Mouse (Mus musculus) gastrocnemius, postnatal 36 days (tissue): ENCODE measurements around the gene 4933402N03Rik. TPM values are rescaled to one million over a fixed set of nuclear protein-coding genes. Genes with fewer than 3 reads are reported as not detected.

ENCODE experiments used
- DNase-seq, 2 experiments: peaks; one replicate each; pipeline ENCODE4 v3.0.0; 2022
- intact Hi-C: fragments of 180-260 bp; cut with DNase I; formaldehyde crosslinking; loops from one replicate; pipeline ENCODE4 v1.15.1; 2025
- long read RNA-seq, 2 experiments: library from polyadenylated mRNA; stranded (forward); transcript quantifications; one replicate each; pipeline ENCODE4 v2.0.0; 2021
- total RNA-seq, 2 experiments: library from RNA; stranded (reverse); gene quantifications; 2 replicates each; pipeline ENCODE4 v1.2.3; 2021

4933402N03Rik gene
- total RNA-seq: not detected
- long read RNA-seq, experiment 1: 0 reads
- long read RNA-seq, experiment 2: 0 reads

- intact Hi-C loops: no loop called here
- DNase-seq: no peak
Observed at GRCm38 (mm10) chr7:131146214-131146613, at the start of gene 4933402N03Rik. Gene 4933402N03Rik (minus strand): TSS chr7:131146314.

- intact Hi-C loops: no loop called here
Observed at GRCm38 (mm10) chr7:131187996-131188395, 41.9 kb upstream of the 4933402N03Rik start.

GRCm38 (mm10) chr7:131187047-131187446 lies 40.9 kb upstream of the 4933402N03Rik start:
- intact Hi-C loops: no loop called here
- DNase-seq: no peak

More at GRCm38 (mm10) chr7:131187996-131188395, 41.9 kb upstream of the 4933402N03Rik start:
- DNase-seq: no peak

- intact Hi-C loops: no loop called here
- DNase-seq: no peak
Observed at GRCm38 (mm10) chr7:131184339-131184738, 38.2 kb upstream of the 4933402N03Rik start.

GRCm38 (mm10) chr7:131182685-131183084 lies 36.6 kb upstream of the 4933402N03Rik start:
- intact Hi-C loops: no loop called here
- DNase-seq: no peak

- intact Hi-C loops: no loop called here
- DNase-seq: no peak
Observed at GRCm38 (mm10) chr7:131174121-131174520, 28.0 kb upstream of the 4933402N03Rik start, which contains the start of gene 5430419D17Rik. Gene 5430419D17Rik (plus strand): TSS chr7:131174402.

GRCm38 (mm10) chr7:131169099-131169498 lies 23.0 kb upstream of the 4933402N03Rik start:
- DNase-seq: no peak
- intact Hi-C loops: no loop called here

GRCm38 (mm10) chr7:131167771-131168170 lies 21.7 kb upstream of the 4933402N03Rik start:
- intact Hi-C loops: no loop called here
- no peak for DNase-seq

- no peak for DNase-seq
- intact Hi-C loops: no loop called here
Observed at GRCm38 (mm10) chr7:131162251-131162650, 16.1 kb upstream of the 4933402N03Rik start.

GRCm38 (mm10) chr7:131153044-131153443 lies 6.9 kb upstream of the 4933402N03Rik start:
- DNase-seq: no peak
- intact Hi-C loops: no loop called here

GRCm38 (mm10) chr7:131150179-131150578 lies 4.1 kb upstream of the 4933402N03Rik start:
- intact Hi-C loops: no loop called here
- DNase-seq: no peak

GRCm38 (mm10) chr7:131133181-131133580 lies 12.9 kb downstream of the 4933402N03Rik start:
- no peak for DNase-seq
- intact Hi-C loops: no loop called here

- no peak for DNase-seq
- intact Hi-C loops: no loop called here
Observed at GRCm38 (mm10) chr7:131130021-131130420, 16.1 kb downstream of the 4933402N03Rik start.

GRCm38 (mm10) chr7:131122210-131122807 lies 23.8 kb downstream of the 4933402N03Rik start:
- intact Hi-C loops: no loop called here
- no peak for DNase-seq

- intact Hi-C loops: no loop called here
- no peak for DNase-seq
Observed at GRCm38 (mm10) chr7:131114434-131114833, 31.7 kb downstream of the 4933402N03Rik start.

- intact Hi-C loops: no loop called here
Observed at GRCm38 (mm10) chr7:131113676-131114075, 32.4 kb downstream of the 4933402N03Rik start.

GRCm38 (mm10) chr7:131112486-131112885 lies 33.6 kb downstream of the 4933402N03Rik start:
- intact Hi-C loops: no loop called here
- no peak for DNase-seq

More at GRCm38 (mm10) chr7:131113676-131114075, 32.4 kb downstream of the 4933402N03Rik start:
- DNase-seq: no peak

Other genes starting within 250 kb of the 4933402N03Rik start
- 10 to 100 TPM; 27.6 to 37.8 TPM for gene Htra1, start 210.2 kb downstream of the 4933402N03Rik start, total RNA-seq
- gene Dmbt1, start 114.3 kb downstream of the 4933402N03Rik start, total RNA-seq: not detected
- gene 5430419D17Rik, start 28.1 kb upstream of the 4933402N03Rik start, total RNA-seq: not detected
- gene Cuzd1, start 176.0 kb upstream of the 4933402N03Rik start, total RNA-seq: under 1 TPM; 0.26 to 0.44 TPM
- not detected for gene Fam24b, start 183.2 kb upstream of the 4933402N03Rik start, total RNA-seq
- gene Fam24a, start 187.6 kb upstream of the 4933402N03Rik start, total RNA-seq: not detected
- 10 to 100 TPM; 16.6 to 19.7 TPM for gene 2310057M21Rik, start 216.4 kb upstream of the 4933402N03Rik start, total RNA-seq
- 10 to 100 TPM; 38.3 to 39.5 TPM for gene Pstk, start 224.8 kb upstream of the 4933402N03Rik start, total RNA-seq